Mouse (Mus musculus) cerebellum, adult 18-20 months (tissue): Measurements from ENCODE around the gene Lpin1.

ENCODE experiments used
- DNase-seq, 2 experiments: peaks; one replicate each; pipeline ENCODE4 v3.0.0; 2021

The Lpin1 gene

GRCm38 (mm10) chr12:16610936-16611335, at the start of gene Lpin1:
Lpin1 (minus strand) TSS chr12:16610966.
- DNase-seq, result no peak

DNA sequence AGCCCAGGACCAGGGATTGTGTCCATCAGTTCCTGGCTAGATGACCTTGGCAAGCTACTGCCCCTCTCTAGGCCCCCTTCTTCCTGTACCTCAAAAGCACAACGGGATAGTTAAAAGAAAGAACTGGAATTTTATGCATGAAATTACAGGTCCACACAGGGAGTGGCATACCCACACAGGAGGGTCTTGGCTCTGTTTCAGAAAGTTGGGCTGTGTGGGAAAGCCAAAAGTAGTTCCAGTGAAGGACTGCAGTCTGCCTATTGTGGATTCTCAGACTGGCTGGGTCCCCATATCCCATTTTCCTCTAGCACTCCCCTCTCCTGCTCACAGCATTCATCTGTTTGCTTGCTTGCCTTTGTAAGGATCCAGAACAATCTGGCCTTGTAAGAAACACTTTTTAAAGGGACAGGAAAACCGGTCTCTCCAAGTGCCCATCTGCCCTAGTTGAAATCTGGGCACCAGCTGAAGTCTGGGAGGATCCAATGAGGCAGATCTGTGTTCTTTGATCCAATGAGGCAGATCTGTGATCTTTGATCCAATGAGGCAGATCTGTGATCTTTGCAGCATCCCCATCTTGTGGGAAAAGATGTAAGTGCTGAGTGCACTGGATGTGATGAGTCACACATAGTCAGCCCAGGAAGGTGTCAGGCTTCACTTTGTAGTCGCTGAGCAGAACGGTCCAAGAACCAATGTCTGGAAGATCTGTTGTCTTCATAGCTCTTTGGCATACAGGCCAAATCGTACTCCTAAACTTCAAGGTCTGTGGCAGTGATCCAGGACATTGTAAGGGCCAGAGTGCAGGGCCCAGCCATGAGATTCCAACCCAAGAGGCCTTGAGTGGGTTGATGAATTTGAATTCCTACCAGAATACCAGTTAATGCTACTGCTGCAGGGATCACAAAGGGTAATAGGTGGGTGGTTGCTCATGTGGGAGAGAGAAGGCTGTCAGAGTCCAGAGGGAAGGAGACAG, 46.4 kb upstream of the Lpin1 start:
- DNase-seq, result no peak

GRCm38 (mm10) chr12:16655604-16656003, 44.8 kb upstream of the Lpin1 start:
- no peak for DNase-seq

DNA sequence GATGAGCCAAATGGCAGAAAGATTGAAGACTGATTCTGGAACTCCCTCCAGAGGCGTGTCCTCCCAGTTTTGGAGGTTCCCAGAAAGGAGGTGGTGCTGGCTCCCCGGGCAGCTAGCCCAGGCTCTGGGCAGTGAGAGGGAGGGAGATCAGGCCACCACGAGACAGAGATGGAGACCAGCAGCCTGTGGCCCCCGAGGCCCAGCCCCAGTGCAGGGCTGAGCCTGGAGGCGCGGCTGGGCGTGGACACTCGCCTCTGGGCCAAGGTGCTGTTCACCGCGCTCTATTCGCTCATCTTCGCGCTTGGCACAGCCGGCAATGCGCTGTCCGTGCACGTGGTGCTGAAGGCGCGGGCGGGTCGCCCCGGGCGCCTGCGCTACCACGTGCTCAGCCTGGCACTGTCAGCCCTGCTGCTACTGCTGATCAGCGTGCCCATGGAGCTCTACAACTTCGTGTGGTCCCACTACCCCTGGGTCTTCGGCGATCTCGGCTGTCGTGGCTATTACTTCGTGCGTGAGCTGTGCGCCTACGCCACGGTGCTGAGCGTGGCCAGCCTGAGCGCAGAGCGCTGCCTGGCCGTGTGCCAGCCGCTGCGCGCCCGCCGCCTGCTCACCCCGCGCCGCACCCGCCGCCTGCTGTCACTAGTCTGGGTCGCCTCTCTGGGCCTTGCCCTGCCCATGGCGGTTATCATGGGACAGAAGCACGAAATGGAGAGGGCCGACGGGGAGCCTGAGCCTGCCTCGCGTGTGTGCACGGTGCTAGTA, 42.7 kb upstream of the Lpin1 start, which contains the start of gene Ntsr2:
Gene Ntsr2 (plus strand): TSS at position 51 of the 762 bp plus-strand sequence.
- DNase-seq, result peak in 1 of 2 experiments; percentile 35

DNA sequence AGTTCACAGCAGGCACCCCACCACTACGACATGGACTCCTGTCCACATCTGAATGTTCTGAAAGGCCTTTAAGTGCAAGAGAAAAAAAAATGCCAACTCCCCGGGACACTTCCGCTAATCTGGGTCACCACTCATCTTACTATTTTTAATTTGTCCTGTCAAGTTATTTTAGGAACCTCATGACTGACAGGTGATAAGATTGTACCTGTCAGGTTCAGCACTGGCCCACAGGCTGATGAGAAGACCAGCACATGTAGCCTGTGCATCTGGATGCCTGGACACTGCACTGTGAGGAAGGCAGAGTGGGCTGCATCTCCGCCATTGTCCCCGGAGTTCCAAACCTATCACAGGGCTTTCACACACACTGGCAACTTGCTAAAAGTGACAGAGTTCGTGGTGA, 39.1 kb upstream of the Lpin1 start:
- DNase-seq, result no peak

DNA sequence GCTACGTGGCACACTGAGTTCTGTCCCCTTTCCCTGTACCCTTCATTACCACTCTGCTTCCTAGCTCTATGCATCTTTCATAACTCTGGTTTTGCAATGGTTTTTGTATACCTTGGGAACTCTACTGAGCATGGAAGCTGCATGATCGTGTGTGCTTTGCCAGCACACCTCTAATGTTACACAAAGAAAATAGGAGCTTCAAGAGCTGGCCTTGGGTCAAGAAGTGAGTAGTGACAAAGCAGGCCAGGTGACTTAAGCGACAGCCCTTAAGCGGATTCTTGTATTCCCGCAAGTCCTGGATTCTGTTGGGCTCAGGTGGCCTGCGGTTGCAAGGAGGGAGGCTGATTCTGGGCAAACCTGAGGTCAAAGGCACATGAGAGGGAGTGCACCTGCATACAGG, 37.5 kb upstream of the Lpin1 start:
- no peak for DNase-seq

DNA sequence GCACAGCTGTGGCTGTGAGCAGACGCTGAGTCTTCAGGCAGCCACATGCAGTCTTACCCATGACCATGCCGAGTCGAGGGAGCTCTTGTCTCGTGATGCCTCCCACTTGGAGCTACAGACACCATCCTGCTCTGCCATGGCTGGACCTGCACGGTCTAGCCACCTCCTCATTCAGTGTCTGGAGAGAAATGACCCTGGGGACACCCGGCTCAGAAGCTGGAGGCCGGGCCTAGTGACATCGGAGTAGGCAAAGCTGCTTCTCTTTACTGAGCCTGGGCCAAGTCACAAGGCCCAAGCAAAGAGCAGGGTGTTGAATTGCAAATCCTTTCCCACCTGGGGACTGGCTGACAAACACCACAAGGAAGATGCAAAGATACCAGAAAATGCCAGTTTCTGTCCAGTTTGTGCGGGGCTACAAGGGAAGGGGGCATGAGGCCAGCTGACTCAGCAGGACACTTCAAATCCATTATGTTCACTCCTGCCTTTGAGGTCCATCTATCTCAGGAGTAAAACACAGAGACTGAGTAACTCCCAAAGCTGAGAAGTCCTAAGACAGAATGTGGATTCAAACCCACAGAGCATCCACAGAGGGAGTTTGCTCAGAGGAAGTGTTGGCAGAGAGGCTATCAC, 36.1 kb upstream of the Lpin1 start:
- DNase-seq, result no peak

- no peak for DNase-seq
Observed at GRCm38 (mm10) chr12:16644698-16645097, 33.9 kb upstream of the Lpin1 start.

- DNase-seq, result peak in 1 of 2 experiments; percentile 12
Observed at GRCm38 (mm10) chr12:16643508-16644345, 33.0 kb upstream of the Lpin1 start.

DNA sequence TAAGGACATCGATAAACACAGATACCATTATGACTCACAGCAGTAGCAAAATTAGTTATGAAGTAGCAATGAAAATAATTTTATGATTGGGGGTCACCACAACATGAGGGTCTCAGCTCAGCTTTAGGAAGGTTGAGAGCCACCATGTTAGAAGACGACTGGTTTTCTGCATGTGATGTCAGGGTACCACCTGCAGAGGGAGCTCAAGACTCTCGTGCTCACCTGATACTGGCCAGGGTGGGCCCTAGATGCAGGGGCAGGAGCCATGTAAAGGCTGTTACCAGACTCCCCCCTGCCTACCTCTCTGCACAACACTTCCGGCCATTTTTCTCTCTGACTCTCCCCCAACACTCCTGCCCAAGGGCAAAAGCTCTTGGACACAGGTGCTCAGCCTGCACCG, 31.2 kb upstream of the Lpin1 start:
- DNase-seq, result no peak

DNA sequence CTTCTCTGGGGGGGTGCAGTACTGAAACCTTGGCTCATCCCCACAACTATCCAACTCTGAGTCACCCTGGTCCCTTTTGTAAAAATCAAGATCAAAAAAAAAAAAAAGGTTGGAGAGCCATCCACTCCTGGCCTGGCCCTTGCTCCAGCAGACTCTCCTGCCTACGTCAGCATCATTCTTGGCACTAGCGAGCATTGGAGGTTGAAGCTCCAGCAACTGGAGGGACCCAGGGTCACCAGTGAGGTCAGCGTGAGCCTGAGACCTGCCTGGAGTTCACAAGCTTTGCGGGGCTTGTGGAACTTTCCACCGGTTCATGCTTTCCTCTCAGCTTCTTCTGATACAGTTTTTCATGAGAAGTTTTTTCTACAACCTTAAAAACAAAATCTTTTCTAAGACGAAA, 29.3 kb upstream of the Lpin1 start:
- no peak for DNase-seq

GRCm38 (mm10) chr12:16639078-16639771, 28.5 kb upstream of the Lpin1 start:
- DNase-seq, result peak in 1 of 2 experiments; percentile 11

DNA sequence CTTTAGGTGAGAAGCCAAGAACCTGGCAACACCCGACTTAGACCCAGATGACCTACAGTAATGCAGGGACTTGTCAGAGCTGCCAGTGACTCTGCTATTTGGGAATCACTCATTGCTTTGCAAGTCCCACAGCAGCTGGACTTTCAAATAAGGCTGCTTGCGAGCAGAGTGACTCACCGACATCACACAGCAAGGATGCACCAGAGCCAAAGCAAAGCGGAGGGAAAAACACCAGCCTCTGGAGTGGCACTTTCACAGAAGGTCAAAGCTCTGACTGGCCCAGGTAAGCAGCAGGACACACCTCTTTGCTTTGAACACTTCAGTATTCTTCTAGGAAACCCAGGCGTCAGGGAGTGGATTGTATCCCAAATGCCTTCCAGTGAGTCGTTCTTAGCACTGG, 25.1 kb upstream of the Lpin1 start:
- no peak for DNase-seq

GRCm38 (mm10) chr12:16634075-16634813, 23.5 kb upstream of the Lpin1 start:
- peak; percentile 38 to 54 for DNase-seq

DNA sequence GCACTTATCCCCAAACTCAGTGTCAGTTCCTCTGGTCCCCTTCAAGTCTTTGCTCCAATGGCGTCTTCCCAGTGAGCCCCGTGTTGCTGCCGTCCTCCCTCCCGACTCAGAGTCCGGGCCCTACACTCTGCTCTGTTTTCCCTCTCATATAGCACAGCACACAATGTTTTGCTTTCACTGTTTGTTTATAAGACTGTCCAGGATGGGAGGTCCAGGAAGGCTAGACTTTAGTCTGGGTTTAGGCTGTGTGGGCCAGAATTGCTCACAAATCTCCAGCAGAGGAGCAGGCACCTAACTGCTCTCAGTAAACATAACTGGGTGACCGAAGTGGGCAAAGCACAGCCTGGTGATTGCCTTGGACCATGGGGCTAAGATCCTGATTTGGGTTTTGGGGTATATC, 22.5 kb upstream of the Lpin1 start:
- no peak for DNase-seq

DNA sequence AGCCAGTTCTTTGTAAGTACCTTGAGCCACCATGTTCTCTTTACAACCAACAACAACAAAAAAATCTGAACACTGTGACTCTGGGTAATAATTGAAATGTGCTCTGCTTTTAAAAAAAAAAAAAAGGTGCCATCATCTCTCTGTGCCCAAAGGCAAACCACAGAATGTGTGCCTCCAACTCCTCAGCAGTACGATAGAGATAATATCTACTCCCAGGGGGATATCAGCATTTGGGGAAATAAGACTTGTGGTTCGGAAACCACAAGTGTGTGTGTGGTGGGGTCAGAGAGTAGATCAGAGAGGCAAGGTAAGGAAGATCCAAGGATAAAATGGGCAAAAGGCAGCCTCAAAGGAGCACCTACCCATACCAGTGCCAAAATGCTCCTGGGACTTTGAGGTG, 20.7 kb upstream of the Lpin1 start:
- DNase-seq, result no peak

- no peak for DNase-seq
Observed at GRCm38 (mm10) chr12:16630866-16631185, 20.1 kb upstream of the Lpin1 start.

DNA sequence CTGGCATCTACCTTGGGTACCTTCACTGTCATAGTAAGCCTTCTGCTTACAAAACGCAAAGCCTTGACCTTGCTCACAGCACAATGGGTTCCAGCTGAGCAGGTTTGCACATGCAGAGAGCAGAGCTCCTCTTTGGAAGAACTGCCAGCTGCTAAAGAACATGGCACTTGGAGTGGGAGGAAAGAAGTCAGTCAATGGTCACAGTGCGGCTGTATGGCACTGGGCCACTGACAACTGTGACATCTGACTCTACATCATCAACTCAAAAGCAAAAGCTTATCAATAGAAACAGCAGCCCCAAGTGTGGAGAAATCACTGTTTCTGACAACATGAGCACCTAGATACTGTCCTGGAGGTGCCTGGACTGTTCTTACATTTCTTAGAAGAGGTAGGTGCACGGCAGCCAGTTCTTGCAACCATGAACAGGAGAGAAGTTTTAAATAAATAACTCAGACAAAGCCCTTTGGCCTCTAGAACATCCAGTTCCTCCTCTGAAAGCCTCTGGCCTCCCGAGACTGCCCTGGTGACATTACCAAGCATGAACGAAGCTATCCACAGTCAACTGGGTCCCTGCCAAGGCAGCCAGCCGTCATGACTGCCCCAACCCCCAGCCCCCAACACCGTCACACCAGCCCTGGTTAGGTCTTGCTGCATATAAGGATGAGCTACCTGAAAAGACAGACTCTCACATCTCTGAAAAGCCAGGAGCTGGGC, 19.5 kb upstream of the Lpin1 start:
- DNase-seq, result no peak

DNA sequence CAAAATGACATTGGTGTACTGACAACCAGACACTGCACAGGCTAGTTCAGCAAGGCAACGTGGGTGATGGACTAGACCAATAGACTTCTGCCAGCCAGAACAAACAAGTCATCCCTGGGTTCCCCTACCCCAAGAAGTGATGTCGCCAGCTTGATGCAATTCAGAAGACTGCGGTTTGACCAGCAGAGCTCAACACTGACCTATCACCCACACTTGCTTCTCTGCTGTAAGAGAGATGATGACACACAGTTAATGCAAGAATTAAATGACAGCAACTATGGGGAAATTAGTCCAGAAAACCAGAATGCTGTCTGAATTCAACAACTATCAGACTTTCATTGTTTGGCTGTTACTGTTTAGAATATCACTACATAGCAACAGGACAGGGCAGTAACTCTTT, 9.5 kb upstream of the Lpin1 start:
- DNase-seq, result no peak

DNA sequence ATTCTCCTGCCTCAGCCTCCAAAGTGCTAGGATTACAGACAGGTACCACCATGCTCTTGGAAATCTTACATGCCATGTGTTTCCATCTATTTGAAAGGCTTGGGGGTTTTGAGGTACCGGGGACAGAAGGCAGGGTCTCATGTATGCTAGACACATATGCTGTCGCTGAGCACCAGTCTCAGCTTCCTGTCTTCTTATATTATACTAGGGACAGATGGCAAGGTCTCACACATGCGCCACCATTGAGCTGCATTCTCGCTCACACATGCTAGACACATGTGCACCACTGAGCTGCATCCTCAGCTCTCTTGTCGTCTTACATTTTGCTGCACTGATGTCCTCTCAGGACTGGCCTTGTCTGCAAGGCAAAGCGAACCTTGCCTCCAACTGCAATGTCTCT, 8.7 kb upstream of the Lpin1 start:
- no peak for DNase-seq
